Mouse (Mus musculus): ENCODE data around the gene Dnah9. TPM values are rescaled to one million over a fixed set of nuclear protein-coding genes. Genes with fewer than 3 reads are reported as not detected.

The Dnah9 gene
- polyA plus RNA-seq, 1 experiment from 2014 or later: not detected

- H3K27ac ChIP-seq (ENCODE audit: poor library complexity, severe bottlenecking): no peak overlapping the region
- no peak overlapping the region for H3K4me3 ChIP-seq
- H3K4me2 ChIP-seq: no peak overlapping the region
- H3K4me1 ChIP-seq (replicated peaks): 0 out of 2 replicates have a peak, but pooled peaks cover 9% of the 10 kb centered on the region
- no peaks in the 10 kb centered on the region for H3K27me3 ChIP-seq (replicated peaks)
- H3K9me3 ChIP-seq (replicated peaks): no peaks in the 10 kb centered on the region
- 51% methylated on average over 10 of the region's 10 CpGs for WGBS
- no peaks in the 10 kb centered on the region for H3K36me3 ChIP-seq
- no peak for ATAC-seq (ENCODE audit: insufficient number of reproducible peaks, low FRiP score)
- H3K9ac ChIP-seq: no peak overlapping the region
Measured at GRCm38 (mm10) chr11:65794428-65795219, 373.7 kb downstream of the Dnah9 start.

GRCm38 (mm10) chr11:65788154-65788553 is 380.2 kb downstream of the Dnah9 start, which contains the start of gene Map2k4:
Gene Map2k4 (minus strand): TSS chr11:65788297.
- Histone ChIP-seq H3K4me1 (replicated peaks) (peaks cover 10% of the 10 kb centered on the region), H3K4me3 (peak within 1 kb of the TSS; percentile 90), H3K27me3 (replicated peaks) (no peaks in the 10 kb centered on the region), H3K4me2 (peak within 1 kb of the TSS; percentile 86), H3K9me3 (replicated peaks) (no peaks in the 10 kb centered on the region), H3K36me3 (0 out of 2 replicates have a peak, but pooled peaks cover 3% of the 10 kb centered on the region), H3K9ac (peak within 1 kb of the TSS; percentile 95), H3K27ac (ENCODE audit: poor library complexity, severe bottlenecking) (peak within 1 kb of the TSS; percentile 80)
- ATAC-seq (ENCODE audit: insufficient number of reproducible peaks, low FRiP score): peak; percentile 99
- under 1% methylated on average over 36 of the region's 36 CpGs for WGBS

GRCm38 (mm10) chr11:65787421-65788151 is 380.8 kb downstream of the Dnah9 start:
- Histone ChIP-seq H3K4me1 (replicated peaks) (peaks cover 10% of the 10 kb centered on the region), H3K27me3 (replicated peaks) (no peaks in the 10 kb centered on the region), H3K27ac (ENCODE audit: poor library complexity, severe bottlenecking) (peak overlapping the region; percentile 80), H3K4me2 (peak overlapping the region; percentile 86), H3K4me3 (peak overlapping the region; percentile 90), H3K9me3 (replicated peaks) (no peaks in the 10 kb centered on the region), H3K36me3 (0 out of 2 replicates have a peak, but pooled peaks cover 3% of the 10 kb centered on the region), H3K9ac (peak overlapping the region; percentile 95)
- ATAC-seq (ENCODE audit: insufficient number of reproducible peaks, low FRiP score): peak; percentile 83
- under 1% methylated on average over 58 of the region's 71 CpGs for WGBS

DNA sequence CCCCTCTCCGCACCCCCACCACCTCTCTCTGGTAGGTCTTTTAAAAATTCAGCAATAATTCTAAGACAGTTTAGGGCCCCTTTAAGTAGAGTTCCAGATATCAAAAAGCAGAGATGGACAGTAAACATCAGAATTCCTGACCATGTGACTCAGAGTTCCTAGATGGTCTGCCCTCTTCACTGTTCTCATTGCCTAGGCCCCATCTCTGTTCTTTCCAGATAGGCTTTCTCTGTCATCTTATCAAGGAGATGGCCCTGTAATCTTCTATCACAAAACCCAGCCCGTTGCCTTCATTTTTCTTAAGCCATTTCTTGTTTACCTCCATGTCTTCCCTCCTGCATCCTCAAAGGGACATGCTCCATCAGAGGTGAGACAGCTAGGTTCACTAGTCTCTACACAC is 382.2 kb downstream of the Dnah9 start:
- Histone ChIP-seq H3K9me3 (replicated peaks) (no peaks in the 10 kb centered on the region), H3K27ac (ENCODE audit: poor library complexity, severe bottlenecking) (no peak overlapping the region), H3K4me1 (replicated peaks) (peaks cover 10% of the 10 kb centered on the region), H3K36me3 (0 out of 2 replicates have a peak, but pooled peaks cover 3% of the 10 kb centered on the region), H3K9ac (no peak overlapping the region), H3K4me3 (peak overlapping the region; percentile 18; the same call in 1 of the 2 replicates), H3K27me3 (replicated peaks) (no peaks in the 10 kb centered on the region), H3K4me2 (peak overlapping the region; percentile 42)
- ATAC-seq (ENCODE audit: insufficient number of reproducible peaks, low FRiP score): no peak
- WGBS: 61% methylated on average over 2 of the region's 2 CpGs

DNA sequence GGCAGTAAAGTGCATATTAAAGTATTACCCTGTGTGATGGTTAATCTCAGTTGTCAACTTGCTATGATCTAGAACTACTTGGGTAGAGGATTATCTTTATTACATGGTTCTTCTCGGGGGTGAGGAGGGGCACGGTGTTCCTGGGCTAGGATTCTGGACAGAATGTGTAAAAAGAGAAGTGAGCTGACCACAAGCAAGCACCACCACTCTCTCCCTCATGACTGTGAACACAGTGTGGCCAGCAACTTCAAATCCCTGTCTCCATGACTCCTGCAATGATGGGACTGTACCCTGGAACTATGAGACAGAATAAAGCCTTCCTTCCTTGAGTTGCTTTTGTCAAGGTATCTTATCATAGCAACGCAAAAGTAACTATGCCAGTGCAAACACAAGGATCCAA is 386.8 kb downstream of the Dnah9 start:
- Histone ChIP-seq H3K4me2 (no peak overlapping the region), H3K27ac (ENCODE audit: poor library complexity, severe bottlenecking) (no peak overlapping the region), H3K4me3 (no peak overlapping the region), H3K9me3 (replicated peaks) (no peaks in the 10 kb centered on the region), H3K4me1 (replicated peaks) (peaks cover 44% of the 10 kb centered on the region), H3K36me3 (peaks cover 13% of the 10 kb centered on the region), H3K27me3 (replicated peaks) (no peaks in the 10 kb centered on the region), H3K9ac (no peak overlapping the region)
- 77% methylated on average over 3 of the region's 3 CpGs for WGBS
- ATAC-seq (ENCODE audit: insufficient number of reproducible peaks, low FRiP score): no peak
